Mouse (Mus musculus): ENCODE measurements around the gene Kctd12. TPM values are rescaled to one million over a fixed set of nuclear protein-coding genes. Genes with fewer than 3 reads are reported as not detected.

Gene Kctd12
- polyA plus RNA-seq, 1 experiment from 2014 or later, result 7.1 TPM

GRCm38 (mm10) chr14:102983686-102984085 lies 1.2 kb upstream of the Kctd12 start:
- Histone ChIP-seq H3K27me3 (peaks cover 13% of the 10 kb centered on the region), H3K4me2 (0 out of 2 replicates have a peak overlapping the region, but pooled peaks have one; percentile 92), H3K27ac (no peak overlapping the region), H3K9me3 (no peaks in the 10 kb centered on the region), H3K9ac (no peak overlapping the region), H3K4me3 (replicated peaks) (no peak overlapping the region), H3K4me1 (peaks cover 11% of the 10 kb centered on the region), H3K36me3 (replicated peaks) (no peaks in the 10 kb centered on the region)
- WGBS, result 80% methylated on average over 8 of the region's 8 CpGs
- no peak for ATAC-seq (ENCODE audit: low FRiP score)

DNA sequence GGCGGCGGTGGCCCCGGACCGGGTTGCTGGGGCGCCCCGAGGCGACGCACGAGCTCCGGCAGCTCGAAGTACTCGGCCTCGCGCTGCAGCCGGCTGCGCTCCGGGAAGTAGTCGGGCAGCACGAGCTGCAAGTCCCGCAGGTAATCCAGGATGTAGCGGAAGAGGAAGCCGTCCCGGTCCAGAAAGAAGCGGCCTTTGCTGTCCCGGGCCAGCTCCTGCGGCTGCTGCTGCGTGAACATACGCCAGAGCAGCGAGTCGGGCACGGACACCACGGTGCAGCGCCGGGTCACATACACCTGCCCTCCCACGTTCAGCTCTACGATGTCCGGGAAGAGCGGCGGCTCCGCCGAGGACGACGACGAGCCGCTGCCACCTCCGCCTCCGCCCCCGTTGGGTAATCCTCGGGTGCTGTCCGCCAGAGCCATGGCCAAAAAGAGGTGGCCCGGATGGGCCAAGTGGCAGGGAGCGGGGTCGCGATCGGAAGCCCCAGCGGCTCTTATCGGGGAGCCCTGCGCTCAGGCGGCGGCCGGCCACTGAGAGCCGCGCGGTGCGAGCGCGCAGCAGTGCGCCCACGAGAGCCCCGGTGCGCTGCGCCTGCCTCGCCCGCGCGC lies 316 bp downstream of the Kctd12 start:
- H3K4me2 ChIP-seq, result peak overlapping the region; percentile 92
- H3K4me3 ChIP-seq (replicated peaks), result peak overlapping the region; percentile 67
- no peaks in the 10 kb centered on the region for H3K36me3 ChIP-seq (replicated peaks)
- ATAC-seq (ENCODE audit: low FRiP score), result peak; percentile 42; the same call in 1 of the 2 replicates
- WGBS, result 0% methylated on average over 65 of the region's 76 CpGs
- peaks cover 11% of the 10 kb centered on the region for H3K4me1 ChIP-seq
- no peaks in the 10 kb centered on the region for H3K9me3 ChIP-seq
- H3K27me3 ChIP-seq, result peaks cover 13% of the 10 kb centered on the region
- peak overlapping the region; percentile 63 for H3K9ac ChIP-seq
- peak overlapping the region; percentile 65 for H3K27ac ChIP-seq

GRCm38 (mm10) chr14:102981441-102982015 lies 909 bp downstream of the Kctd12 start:
- H3K27ac ChIP-seq, result peak overlapping the region; percentile 65
- WGBS, result 0% methylated on average over 51 of the region's 62 CpGs

DNA sequence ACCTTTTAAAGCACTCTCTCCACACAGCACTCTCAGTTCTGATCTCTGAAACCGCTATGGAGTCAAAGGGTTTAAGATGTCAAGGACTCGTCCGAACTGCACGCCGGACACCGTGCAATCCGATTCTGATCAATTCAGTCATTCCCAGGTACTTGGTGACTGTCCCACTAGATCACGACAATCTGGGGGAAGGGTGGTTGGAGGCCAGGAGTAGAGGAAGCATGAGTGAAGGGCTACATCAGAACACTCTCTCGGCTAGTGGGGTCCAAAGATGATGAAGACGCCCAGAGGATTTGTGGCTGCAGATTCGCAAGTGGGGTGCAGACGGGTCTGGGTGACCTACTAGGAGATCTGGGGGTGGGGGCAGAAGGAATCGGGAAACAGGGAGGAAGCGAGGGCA lies 1.5 kb downstream of the Kctd12 start:
- peak overlapping the region; percentile 63 for H3K9ac ChIP-seq
- ATAC-seq (ENCODE audit: low FRiP score), result 0 out of 2 replicates have a peak, but pooled peaks have one; percentile 0
- H3K4me3 ChIP-seq (replicated peaks), result peak overlapping the region; percentile 67
- 9% methylated on average over 14 of the region's 14 CpGs for whole genome bisulfite sequencing
- no peaks in the 10 kb centered on the region for H3K9me3 ChIP-seq
- peaks cover 13% of the 10 kb centered on the region for H3K27me3 ChIP-seq
- H3K4me2 ChIP-seq, result peak overlapping the region; percentile 92
- no peak overlapping the region; the same call in 1 of the 2 replicates for H3K27ac ChIP-seq
- peaks cover 11% of the 10 kb centered on the region for H3K4me1 ChIP-seq
- no peaks in the 10 kb centered on the region for H3K36me3 ChIP-seq (replicated peaks)

More at GRCm38 (mm10) chr14:102981441-102982015, 909 bp downstream of the Kctd12 start:
- peak overlapping the region; percentile 67 for H3K4me3 ChIP-seq (replicated peaks)
- peak; percentile 73 for ATAC-seq (ENCODE audit: low FRiP score)
- peaks cover 11% of the 10 kb centered on the region for H3K4me1 ChIP-seq
- H3K9me3 ChIP-seq, result no peaks in the 10 kb centered on the region
- H3K9ac ChIP-seq, result peak overlapping the region; percentile 63
- peak overlapping the region; percentile 92 for H3K4me2 ChIP-seq
- peaks cover 13% of the 10 kb centered on the region for H3K27me3 ChIP-seq
- H3K36me3 ChIP-seq (replicated peaks), result no peaks in the 10 kb centered on the region

DNA sequence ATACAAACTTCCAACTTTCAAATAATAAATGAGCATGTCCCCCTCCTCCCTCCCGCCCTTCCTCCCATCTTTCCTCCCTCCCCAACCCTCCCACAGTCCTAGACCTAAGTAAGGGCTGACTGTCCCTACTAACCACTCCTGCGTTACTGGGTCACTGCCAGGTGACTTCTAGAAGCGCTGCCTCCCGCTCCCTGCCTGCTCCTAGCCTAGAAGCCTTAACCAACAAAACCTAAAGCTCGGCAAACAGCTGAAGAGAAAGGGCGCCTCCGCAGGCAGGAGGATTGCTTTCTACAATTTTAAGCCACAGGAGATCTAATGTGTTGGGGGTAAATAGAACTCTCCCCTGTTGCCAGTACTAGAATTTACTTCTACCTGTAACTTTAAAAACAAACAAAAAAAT lies 2.0 kb downstream of the Kctd12 start:
- 13% methylated on average over 7 of the region's 7 CpGs for WGBS
- H3K4me3 ChIP-seq (replicated peaks), result peak overlapping the region; percentile 67
- peaks cover 11% of the 10 kb centered on the region for H3K4me1 ChIP-seq
- H3K9ac ChIP-seq, result no peak overlapping the region
- H3K36me3 ChIP-seq (replicated peaks), result no peaks in the 10 kb centered on the region
- peaks cover 13% of the 10 kb centered on the region for H3K27me3 ChIP-seq
- ATAC-seq (ENCODE audit: low FRiP score), result no peak
- H3K9me3 ChIP-seq, result no peaks in the 10 kb centered on the region
- no peak overlapping the region for H3K27ac ChIP-seq
- peak overlapping the region; percentile 92 for H3K4me2 ChIP-seq

- no peaks in the 10 kb centered on the region for H3K9me3 ChIP-seq
- no peak overlapping the region for H3K27ac ChIP-seq
- no peak overlapping the region for H3K4me3 ChIP-seq (replicated peaks)
- H3K4me2 ChIP-seq, result no peak overlapping the region; the same call in 1 of the 2 replicates
- peaks cover 13% of the 10 kb centered on the region for H3K27me3 ChIP-seq
- no peaks in the 10 kb centered on the region for H3K36me3 ChIP-seq (replicated peaks)
- no peak for ATAC-seq (ENCODE audit: low FRiP score)
- peaks cover 11% of the 10 kb centered on the region for H3K4me1 ChIP-seq
- no peak overlapping the region for H3K9ac ChIP-seq
- 31% methylated on average over 10 of the region's 10 CpGs for WGBS
These were observed 2.6 kb downstream of the Kctd12 start for GRCm38 (mm10) chr14:102979831-102980230.

- Histone ChIP-seq H3K4me3 (replicated peaks) (no peak overlapping the region), H3K4me2 (no peak overlapping the region), H3K9me3 (no peaks in the 10 kb centered on the region), H3K4me1 (peaks cover 1% of the 10 kb centered on the region; the same call in 1 of the 2 replicates), H3K36me3 (replicated peaks) (no peaks in the 10 kb centered on the region), H3K27ac (no peak overlapping the region), H3K9ac (no peak overlapping the region), H3K27me3 (peaks cover 8% of the 10 kb centered on the region)
- ATAC-seq (ENCODE audit: low FRiP score), result no peak
- WGBS, result 92% methylated on average over 6 of the region's 6 CpGs
These were observed 6.6 kb downstream of the Kctd12 start for GRCm38 (mm10) chr14:102975865-102976264.

DNA sequence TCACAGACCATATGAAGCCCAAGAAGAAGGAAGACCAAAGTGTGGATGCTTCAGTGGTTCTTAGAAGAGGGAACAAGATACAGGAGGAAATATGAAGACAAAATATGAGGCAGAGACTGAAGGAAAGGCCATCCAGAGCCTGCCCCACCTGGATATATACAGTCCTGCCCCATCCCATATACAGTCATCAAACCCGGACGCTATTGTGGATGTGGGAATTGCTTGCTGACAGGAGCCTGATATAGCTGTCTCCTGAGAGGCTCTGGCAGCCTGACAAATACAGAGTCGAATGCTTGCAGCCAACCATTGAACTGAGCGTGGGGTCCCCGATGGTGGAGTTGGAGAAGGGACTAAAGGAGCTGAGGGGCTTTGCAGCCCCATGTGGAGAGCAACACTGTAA lies 13.6 kb downstream of the Kctd12 start:
- no peak overlapping the region for H3K9ac ChIP-seq
- H3K4me3 ChIP-seq (replicated peaks), result no peak overlapping the region
- H3K9me3 ChIP-seq, result no peaks in the 10 kb centered on the region
- no peak for ATAC-seq (ENCODE audit: low FRiP score)
- H3K27me3 ChIP-seq, result no peaks in the 10 kb centered on the region
- no peaks in the 10 kb centered on the region for H3K36me3 ChIP-seq (replicated peaks)
- H3K4me1 ChIP-seq, result no peaks in the 10 kb centered on the region
- H3K27ac ChIP-seq, result no peak overlapping the region
- H3K4me2 ChIP-seq, result no peak overlapping the region
- 71% methylated on average over 5 of the region's 5 CpGs for WGBS

DNA sequence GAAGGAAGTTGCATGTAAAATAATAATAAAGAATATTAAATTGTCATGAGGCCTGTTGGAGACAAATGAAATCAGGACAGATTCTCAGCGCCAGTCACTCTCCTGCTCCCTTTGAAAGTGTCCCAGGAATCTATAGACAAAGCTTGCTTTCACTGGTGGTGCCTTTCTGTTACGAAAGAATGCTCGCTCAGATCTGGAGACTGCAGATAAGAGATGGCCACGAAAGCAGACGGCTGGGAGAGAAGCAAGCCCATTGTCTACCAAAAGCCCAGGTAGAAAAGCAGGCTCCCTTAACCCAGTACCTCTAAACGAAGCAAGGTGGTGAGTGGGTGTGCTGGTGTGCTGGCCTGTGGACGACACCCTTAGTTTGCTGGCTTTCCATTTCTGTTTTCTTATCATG lies 16.2 kb downstream of the Kctd12 start:
- H3K9me3 ChIP-seq, result no peaks in the 10 kb centered on the region
- no peaks in the 10 kb centered on the region for H3K4me1 ChIP-seq
- no peak overlapping the region for H3K4me2 ChIP-seq
- ATAC-seq (ENCODE audit: low FRiP score), result no peak
- no peak overlapping the region for H3K27ac ChIP-seq
- no peak overlapping the region for H3K9ac ChIP-seq
- 51% methylated on average over 7 of the region's 7 CpGs for WGBS
- no peaks in the 10 kb centered on the region for H3K36me3 ChIP-seq (replicated peaks)
- no peaks in the 10 kb centered on the region for H3K27me3 ChIP-seq
- no peak overlapping the region for H3K4me3 ChIP-seq (replicated peaks)

- H3K9me3 ChIP-seq, result no peaks in the 10 kb centered on the region
- H3K4me1 ChIP-seq, result no peaks in the 10 kb centered on the region
- no peaks in the 10 kb centered on the region for H3K27me3 ChIP-seq
- H3K4me3 ChIP-seq (replicated peaks), result no peak overlapping the region
- no peak for ATAC-seq (ENCODE audit: low FRiP score)
- H3K4me2 ChIP-seq, result no peak overlapping the region
- WGBS, result 81% methylated on average over 1 of the region's 1 CpGs
- no peaks in the 10 kb centered on the region for H3K36me3 ChIP-seq (replicated peaks)
- no peak overlapping the region for H3K27ac ChIP-seq
- H3K9ac ChIP-seq, result no peak overlapping the region
These were observed 16.6 kb downstream of the Kctd12 start for GRCm38 (mm10) chr14:102965841-102966240.

GRCm38 (mm10) chr14:102962019-102962418 lies 20.4 kb downstream of the Kctd12 start:
- no peak overlapping the region for H3K9ac ChIP-seq
- H3K36me3 ChIP-seq (replicated peaks), result no peaks in the 10 kb centered on the region
- H3K4me2 ChIP-seq, result no peak overlapping the region
- H3K27me3 ChIP-seq, result no peaks in the 10 kb centered on the region
- 79% methylated on average over 2 of the region's 2 CpGs for WGBS
- H3K9me3 ChIP-seq, result no peaks in the 10 kb centered on the region
- H3K27ac ChIP-seq, result no peak overlapping the region
- no peaks in the 10 kb centered on the region for H3K4me1 ChIP-seq
- H3K4me3 ChIP-seq (replicated peaks), result no peak overlapping the region
- ATAC-seq (ENCODE audit: low FRiP score), result no peak

- Histone ChIP-seq H3K9ac (no peak overlapping the region), H3K4me3 (replicated peaks) (no peak overlapping the region), H3K4me2 (no peak overlapping the region), H3K9me3 (no peaks in the 10 kb centered on the region), H3K27ac (no peak overlapping the region), H3K27me3 (no peaks in the 10 kb centered on the region), H3K4me1 (no peaks in the 10 kb centered on the region), H3K36me3 (replicated peaks) (no peaks in the 10 kb centered on the region)
- no peak for ATAC-seq (ENCODE audit: low FRiP score)
- 40% methylated on average over 8 of the region's 8 CpGs for WGBS
These were observed 28.9 kb downstream of the Kctd12 start for GRCm38 (mm10) chr14:102953511-102953910.

DNA sequence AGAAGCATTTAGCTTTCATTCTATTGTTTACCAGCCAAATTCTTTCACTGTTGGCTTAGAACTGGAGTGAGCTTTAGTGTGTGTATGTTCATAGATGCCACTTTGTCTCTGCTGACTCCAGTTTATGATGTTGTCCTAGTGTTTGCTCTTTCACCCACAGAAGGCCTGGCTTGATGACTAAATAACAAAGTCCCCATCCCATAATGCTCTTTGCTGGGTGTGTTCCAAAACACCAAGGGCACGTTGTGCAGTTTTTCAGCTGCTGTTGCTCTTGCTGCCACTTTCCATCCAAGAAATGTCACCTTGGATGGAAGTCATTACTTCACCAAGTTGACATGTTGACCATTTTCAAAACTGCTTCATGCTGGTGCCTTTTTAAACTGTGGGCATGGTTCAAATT lies 30.5 kb downstream of the Kctd12 start:
- no peak overlapping the region for H3K9ac ChIP-seq
- H3K4me1 ChIP-seq, result no peaks in the 10 kb centered on the region
- no peak overlapping the region for H3K27ac ChIP-seq
- H3K36me3 ChIP-seq (replicated peaks), result no peaks in the 10 kb centered on the region
- 71% methylated on average over 1 of the region's 1 CpGs for WGBS
- H3K4me2 ChIP-seq, result no peak overlapping the region
- no peaks in the 10 kb centered on the region for H3K9me3 ChIP-seq
- no peak for ATAC-seq (ENCODE audit: low FRiP score)
- H3K27me3 ChIP-seq, result no peaks in the 10 kb centered on the region
- no peak overlapping the region for H3K4me3 ChIP-seq (replicated peaks)

Measured in forebrain, embryonic 12.5 days (tissue).